Mouse (Mus musculus) stomach, adult 2 months (tissue): ENCODE measurements around the gene Glb1l3. TPM values are rescaled to one million over a fixed set of nuclear protein-coding genes. Genes with fewer than 3 reads are reported as not detected.

ENCODE experiments used
- polyA plus RNA-seq: library from polyadenylated mRNA; depleted of rRNA; stranded (reverse); fragments of >200 nt; gene quantifications from 2 replicates; pipeline ENCODE4 v1.2.3, GENCODE M21; 2012; rRNA removed

Gene Glb1l3
- polyA plus RNA-seq = 0.10 TPM in 1 of 2 replicates, not detected in the other

GRCm38 (mm10) chr9:26860751-26861150, at the start of gene Glb1l3:
Gene Glb1l3 (minus strand): TSS chr9:26860890.

GRCm38 (mm10) chr9:26805935-26806666, 54.6 kb downstream of the Glb1l3 start, which contains the start of gene Glb1l2:
Gene Glb1l2 (minus strand): TSS chr9:26806468.

Other genes with a start within 250 kb of the Glb1l3 start
- gene B3gat1, start 127.2 kb downstream of the Glb1l3 start, polyA plus RNA-seq = 0.04 TPM in 1 of 2 replicates, not detected in the other
- 2.2 and 2.3 TPM in 2 replicates for gene Glb1l2, start 54.4 kb downstream of the Glb1l3 start, polyA plus RNA-seq
- 0.23 and 0.28 TPM in 2 replicates for gene Gm1110, start 62.2 kb upstream of the Glb1l3 start, polyA plus RNA-seq
- gene Acad8, start 138.7 kb upstream of the Glb1l3 start, polyA plus RNA-seq = 5.6 and 6.6 TPM in 2 replicates
- gene Thyn1, start 138.8 kb upstream of the Glb1l3 start, polyA plus RNA-seq = 0.85 and 2.2 TPM in 2 replicates
- 12.6 and 20.3 TPM in 2 replicates for gene Vps26b, start 169.2 kb upstream of the Glb1l3 start, polyA plus RNA-seq
- 4.7 and 5.4 TPM in 2 replicates for gene Ncapd3, start 169.3 kb upstream of the Glb1l3 start, polyA plus RNA-seq